Mouse (Mus musculus) right cerebral cortex, postnatal 36 days (tissue): ENCODE measurements around the gene Zswim4.

Source experiments
- DNase-seq, 2 experiments: peaks; one replicate each; pipeline ENCODE4 v3.0.0; 2022; ENCODE audit warnings: low spot score in 2 of 2, mixed read lengths in 1 of 2

Zswim4 gene

DNA sequence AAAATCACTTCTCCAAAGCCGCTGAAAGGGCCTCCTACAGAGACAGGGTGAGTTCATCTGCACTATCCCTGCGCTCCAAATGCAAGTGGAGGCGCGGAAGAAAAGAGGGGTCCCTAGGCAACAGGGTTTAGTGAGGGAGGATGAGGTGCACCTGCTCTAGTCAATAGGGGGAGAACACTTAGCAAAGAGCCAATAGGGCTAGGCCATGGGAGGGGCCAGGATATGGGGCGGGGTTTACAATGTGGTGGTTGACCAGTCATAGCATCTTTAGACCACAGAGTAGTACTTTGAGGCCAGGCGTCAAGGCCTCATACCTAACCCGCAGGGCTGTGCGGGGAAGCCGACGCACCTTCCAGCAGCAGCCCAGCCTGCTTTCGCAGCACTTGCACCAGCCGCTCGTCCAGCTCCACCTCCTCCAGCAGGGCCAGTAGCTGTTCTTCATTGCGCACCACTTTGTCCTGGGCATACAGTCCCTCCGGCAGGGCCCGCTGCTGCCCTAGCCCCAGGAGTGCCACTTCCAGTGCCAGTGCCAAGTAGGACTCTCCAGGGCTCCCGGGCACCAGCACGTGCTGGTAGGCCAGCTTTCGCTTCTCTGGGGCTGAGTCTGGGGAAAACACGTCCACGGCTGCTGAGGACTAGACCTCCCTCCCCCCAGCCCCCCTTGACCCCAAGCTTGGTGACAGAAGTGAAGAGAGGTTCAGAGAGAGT, 13.4 kb downstream of the Zswim4 start:
- no peak for DNase-seq

DNA sequence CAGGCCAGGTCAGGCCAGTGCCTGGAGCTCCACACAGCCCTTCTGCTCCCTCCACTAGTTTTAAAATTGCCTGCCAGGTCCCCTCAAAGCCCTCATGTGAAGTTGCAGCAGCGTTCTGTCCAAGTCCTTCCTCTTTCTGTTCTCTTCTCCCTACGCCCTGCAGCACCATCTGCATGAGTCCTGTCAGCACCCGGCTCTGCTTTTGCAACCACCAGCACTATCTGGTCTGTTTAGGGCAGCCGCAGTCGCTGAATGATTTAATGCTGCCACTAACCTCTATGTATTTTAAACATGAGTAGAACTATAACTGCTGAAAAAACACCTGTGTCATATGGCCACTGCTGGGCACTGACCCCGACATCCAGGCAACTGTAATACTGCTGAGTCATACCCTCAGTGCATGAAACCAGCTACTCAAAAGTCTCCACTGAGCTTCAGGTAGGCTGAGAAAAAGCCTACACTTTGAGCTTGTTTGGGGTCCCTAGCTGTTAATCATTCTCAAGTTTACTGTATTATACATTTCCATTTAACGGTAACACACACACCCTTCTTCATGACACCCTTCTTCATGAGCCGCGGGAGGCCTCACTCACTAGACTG, 14.2 kb downstream of the Zswim4 start:
- DNase-seq, result no peak

GRCm38 (mm10) chr8:84220105-84220504, 16.8 kb downstream of the Zswim4 start:
- no peak for DNase-seq

DNA sequence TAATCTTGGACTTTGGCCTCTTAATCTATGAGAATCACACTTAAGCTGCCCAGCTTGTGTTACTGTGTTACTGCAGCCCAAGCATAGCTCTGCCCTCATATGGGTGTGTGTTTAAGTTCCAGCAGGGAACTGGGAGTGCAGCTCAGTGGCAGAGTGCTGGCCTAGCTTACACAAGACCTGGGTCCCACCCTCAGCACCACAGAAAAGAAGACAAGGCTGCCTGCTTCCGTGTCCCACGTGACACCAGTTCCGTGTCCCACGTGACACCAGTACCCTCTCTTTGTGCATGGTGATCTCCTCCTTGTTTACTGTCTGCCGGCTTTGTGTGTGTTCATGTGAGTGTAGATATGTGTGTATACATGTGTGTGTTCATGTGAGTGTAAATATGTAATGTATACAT, 18.7 kb downstream of the Zswim4 start:
- no peak for DNase-seq

DNA sequence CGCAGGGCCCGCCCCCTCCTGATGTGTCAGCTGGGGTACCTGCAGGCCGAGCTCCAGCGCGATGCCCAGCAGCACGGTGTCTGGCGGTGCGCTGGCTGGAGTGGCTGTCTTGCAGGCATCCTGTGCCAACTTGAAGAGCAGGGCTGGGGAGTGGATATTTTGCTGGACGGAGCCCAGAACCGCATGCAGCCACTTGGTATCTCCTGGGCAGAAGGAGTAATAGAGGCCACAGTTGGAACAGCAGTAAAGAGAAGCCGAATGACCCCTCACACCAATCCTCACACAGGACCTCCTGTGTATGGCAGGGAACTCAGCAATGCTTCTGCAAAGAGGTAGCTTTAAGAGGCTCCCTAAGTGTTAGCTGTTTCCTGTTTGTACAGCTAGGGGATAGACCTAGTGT, 19.6 kb downstream of the Zswim4 start:
- no peak for DNase-seq

- DNase-seq, result no peak
These were observed 23.6 kb downstream of the Zswim4 start for GRCm38 (mm10) chr8:84213277-84213676.

DNA sequence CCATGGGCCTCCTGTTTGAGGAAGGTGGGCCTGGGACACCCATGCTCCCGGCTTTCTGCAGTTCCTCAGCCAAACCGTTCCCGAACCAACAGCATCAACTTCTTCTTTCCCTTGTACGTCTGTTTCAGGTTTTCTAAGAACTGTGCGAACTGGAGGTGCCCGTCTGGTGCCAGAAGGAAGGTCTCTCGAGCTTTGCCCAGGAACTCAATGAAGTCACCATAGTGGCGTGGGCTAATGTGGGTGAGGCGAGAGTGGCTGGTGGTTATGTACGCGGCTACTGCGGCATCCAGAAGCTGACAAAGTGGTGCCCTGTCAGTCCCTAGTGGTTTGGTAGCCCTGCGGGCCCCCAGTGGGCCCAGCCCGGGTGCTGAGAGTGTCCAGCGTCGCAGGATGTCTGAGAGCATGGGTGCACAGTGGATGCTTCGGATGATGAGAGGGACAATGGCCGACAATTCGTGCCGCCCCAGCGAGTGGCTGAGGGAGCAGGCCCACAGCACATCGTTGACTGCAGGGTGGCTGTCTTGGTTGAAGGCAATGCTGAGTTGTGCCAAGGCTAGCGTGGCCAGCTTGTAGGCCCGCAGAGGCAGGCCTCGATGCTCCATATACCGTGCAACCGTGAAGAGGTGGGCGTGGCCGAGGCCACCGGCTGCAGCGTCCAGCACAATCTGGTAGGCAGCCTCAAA, 24.8 kb downstream of the Zswim4 start:
- no peak for DNase-seq

GRCm38 (mm10) chr8:84211202-84211601, 25.7 kb downstream of the Zswim4 start:
- no peak for DNase-seq

DNA sequence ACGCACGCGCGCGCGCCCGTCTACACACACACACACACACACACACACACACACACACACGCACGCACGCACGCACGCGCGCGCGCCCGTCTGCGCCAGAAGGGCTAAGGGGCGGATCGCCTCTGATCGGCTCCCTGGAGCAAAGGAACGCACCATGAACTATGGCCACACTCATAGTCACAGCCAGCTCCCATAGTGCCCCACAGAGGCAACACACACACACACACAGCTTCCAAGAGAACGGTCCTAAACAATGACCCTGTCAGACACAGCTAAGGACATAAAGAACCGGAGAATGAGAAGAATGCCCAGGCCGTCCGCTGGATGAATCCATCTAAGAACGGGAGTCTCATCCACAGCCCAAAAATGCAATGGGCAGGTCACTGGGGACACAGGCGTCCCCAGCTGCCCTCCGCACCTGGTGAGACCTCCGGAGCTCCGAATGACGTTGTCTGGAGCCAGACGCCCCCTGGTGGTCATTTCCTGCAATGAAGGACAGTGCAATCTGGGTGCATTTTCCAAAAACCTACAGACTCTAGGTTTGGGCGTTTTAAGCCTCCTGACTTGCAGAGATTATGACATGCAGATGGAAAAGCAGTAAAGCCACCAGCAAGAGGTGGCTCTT, 26.6 kb downstream of the Zswim4 start:
- peak; percentile 66 to 69 for DNase-seq

DNA sequence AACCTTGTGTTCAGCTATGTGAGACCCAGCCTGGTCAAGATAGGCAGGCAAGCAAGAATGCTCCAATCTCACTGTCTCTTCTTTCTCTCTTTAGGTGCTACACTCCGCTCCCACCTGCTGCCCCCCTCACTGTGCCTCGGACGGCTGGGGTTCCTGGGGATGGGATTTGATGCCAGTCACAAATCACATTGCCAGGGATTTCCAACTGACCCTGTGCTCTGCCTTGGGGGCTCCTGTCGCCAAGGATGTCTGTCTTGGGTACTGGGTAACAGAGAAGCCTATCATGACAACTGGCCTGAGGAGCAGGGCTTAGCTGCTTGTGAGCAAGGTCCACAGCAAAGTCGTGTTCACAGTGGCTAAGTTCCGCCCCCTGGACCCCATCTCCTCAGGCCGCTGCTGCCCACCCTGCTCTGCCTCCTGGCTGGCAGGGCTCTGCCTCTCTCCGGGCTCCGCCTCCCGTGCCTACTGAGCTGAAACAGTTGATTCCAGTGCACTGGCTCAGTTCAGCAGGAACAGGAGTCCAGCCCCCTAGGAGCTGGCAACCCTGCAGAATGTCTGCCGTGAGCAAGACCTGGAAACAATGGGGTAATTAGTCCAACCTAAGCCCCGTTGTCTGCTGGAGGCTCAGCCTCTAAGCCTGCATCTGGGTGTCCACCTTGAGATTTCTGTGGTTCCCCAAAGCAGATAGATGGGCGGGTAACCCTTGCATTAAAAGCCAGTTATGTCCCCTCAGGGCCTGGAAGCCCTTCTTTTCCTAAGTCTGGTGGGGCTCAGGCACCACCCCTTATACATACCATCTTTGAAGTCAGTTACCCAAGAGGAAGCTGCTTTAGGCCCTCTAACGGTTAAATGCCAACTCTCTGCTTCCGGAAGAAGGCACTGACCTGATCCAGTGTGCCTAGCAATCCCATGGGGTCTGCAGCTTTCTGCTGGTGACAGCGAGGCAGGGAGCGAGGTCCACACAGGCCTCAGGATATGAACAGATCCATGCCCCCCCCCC, 28.2 kb downstream of the Zswim4 start:
- no peak for DNase-seq

- DNase-seq, result no peak
These were observed 29.0 kb downstream of the Zswim4 start for GRCm38 (mm10) chr8:84207811-84208210.

- DNase-seq, result no peak
These were observed 30.2 kb downstream of the Zswim4 start for GRCm38 (mm10) chr8:84206666-84207065.

GRCm38 (mm10) chr8:84205073-84205472, 31.8 kb downstream of the Zswim4 start:
- no peak for DNase-seq

DNA sequence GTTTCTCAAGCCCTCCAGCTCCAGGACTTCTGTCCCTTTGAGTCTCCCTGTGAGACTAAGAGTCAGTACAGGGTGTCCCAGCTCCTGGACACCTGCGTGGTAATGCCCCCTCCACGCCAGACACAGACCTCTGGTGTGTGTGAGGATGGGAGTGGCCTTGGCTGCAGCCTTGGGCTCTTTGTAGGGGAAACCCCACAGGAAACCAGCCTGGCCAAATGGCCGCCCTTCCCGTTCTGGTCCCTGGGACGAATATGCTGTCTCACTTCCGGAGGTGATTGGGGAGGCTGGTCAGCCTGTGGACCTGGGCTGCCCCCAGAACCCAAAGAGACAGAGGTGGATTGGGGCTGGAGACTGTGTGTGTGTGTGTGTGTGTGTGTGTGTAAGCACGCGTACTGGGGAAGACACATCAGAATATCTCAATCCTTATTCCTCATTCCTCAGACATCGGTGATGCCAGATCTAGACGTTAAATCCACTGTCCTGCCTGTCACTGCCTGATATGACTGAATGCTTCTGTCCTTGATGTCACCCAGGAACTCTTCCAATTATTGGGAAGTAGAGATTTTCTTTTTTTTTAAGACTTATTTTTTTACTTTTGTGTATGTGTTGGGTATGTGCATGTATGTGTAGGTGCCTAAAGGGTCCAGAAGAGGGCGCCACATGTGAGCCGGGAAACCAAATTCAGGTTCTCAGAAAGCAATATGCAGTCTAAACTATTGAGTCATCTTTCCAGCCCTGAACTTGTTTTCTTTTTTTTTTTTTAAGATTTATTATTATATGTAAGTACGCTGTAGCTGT, 32.7 kb downstream of the Zswim4 start:
- no peak for DNase-seq

- DNase-seq, result peak; percentile 67 to 68
These were observed 33.6 kb downstream of the Zswim4 start for GRCm38 (mm10) chr8:84202938-84203917.

DNA sequence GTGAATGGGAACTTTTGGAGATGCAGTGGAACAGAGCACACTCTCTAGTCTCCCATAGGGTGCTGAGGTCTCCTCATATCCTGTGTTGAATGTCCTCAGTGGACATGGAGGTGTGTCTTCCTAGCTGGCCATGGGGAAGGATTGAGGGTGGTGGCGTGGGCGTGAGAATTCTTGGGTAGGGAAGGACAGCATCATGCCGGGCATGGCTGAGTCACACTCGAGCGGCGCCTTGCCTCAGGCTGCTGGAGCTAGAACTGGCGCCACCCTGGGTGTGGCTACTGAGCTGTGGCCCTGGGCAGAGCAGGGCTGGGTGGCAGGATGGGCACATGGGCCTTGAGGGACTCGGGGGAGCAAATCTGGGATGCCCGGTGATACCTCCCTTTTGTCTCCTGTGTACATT, 34.4 kb downstream of the Zswim4 start:
- DNase-seq, result peak in 1 of 2 experiments; percentile 52

GRCm38 (mm10) chr8:84201545-84202245, 35.2 kb downstream of the Zswim4 start:
- no peak for DNase-seq

DNA sequence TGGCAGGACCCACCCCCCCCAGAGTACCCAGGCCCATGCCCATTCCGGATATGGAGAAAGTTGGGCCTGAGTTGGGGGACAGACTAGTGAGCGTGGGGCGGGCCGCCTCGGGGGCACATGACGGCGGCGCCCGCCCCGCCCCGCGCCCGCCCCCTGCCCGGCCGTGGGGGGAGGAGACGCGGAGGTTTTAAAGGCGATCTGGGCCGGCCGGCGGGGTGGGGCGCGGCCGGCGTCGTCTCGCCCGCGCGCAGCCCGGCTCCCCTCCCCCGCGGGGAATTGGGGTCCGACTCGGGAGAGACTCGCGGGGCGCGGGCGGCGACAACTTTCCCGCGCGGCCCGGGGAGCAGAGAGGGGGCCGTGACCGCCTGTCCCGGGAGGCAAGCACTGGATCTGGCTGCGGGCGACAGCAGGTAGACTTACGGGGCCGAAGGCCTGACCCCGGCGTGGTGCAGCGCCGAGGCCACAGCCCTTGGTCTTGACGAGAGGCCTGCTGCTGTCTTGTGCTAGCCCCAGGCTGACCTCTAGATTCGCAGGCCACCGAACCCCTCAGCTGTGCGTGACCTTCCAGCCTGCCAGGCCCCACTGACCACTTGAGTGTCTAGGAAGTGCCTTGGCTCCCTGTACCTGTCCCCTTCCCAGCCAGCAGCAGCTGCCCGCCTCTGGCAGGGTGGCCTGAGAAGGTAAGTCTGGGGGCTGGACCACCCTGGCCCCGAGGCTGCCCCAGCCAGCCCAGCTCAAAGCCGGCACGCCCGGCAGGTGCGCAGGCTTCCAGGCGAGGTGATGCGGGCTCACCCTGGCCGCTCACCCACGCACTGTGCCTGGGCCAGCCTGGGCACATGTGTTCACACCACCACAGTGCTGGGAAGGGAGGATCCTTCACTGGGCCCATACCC, 36.0 kb downstream of the Zswim4 start:
- no peak for DNase-seq
